Mouse (Mus musculus) hindbrain, postnatal 0 days (tissue): ENCODE results near the gene Myom1. TPM values are rescaled to one million over a fixed set of nuclear protein-coding genes. Genes with fewer than 3 reads are reported as not detected.

Experiments
- ATAC-seq: fragments of 200-750 bp; cut with Nextera tagmentation; 2 replicates; pipeline ENCODE4 v1.8.0; 2017; ENCODE audit warnings: mild to moderate bottlenecking, moderate TSS enrichment, moderate library complexity
- DNase-seq: peaks from one replicate; pipeline ENCODE4 v3.0.0-alpha.2; 2015; ENCODE audit warnings: low spot score
- H3K27ac ChIP-seq: fragments of 300-500 bp; sonication (generic); 2 replicates; pipeline ENCODE4 v1.5.1; 2014; ENCODE audit warnings: mild to moderate bottlenecking
- H3K27me3 ChIP-seq: fragments of 300-500 bp; sonication (generic); 2 replicates; pipeline ENCODE4 v1.6.1; 2014; ENCODE audit warnings: low read length, mixed read lengths; ENCODE audit not compliant: insufficient read depth
- H3K36me3 ChIP-seq: fragments of 300-500 bp; sonication (generic); 2 replicates; pipeline ENCODE4 v1.6.1; 2014; ENCODE audit warnings: low read length, mixed read lengths; ENCODE audit not compliant: insufficient read depth
- H3K4me1 ChIP-seq: fragments of 300-500 bp; sonication (generic); 2 replicates; pipeline ENCODE4 v1.6.1; 2014; ENCODE audit warnings: antibody characterized with exemption, low read length, mixed read lengths; ENCODE audit not compliant: insufficient read depth
- H3K4me2 ChIP-seq: fragments of 300-500 bp; sonication (generic); 2 replicates; pipeline ENCODE4 v1.6.1; 2014; ENCODE audit warnings: low read depth, mild to moderate bottlenecking, low read length, moderate library complexity, mixed read lengths
- H3K4me3 ChIP-seq: fragments of 300-500 bp; sonication (generic); 2 replicates; pipeline ENCODE4 v1.5.1; 2014; ENCODE audit warnings: low read length
- H3K9ac ChIP-seq: fragments of 300-500 bp; sonication (generic); replicated peaks from 2 replicates; pipeline ENCODE4 v1.6.1; 2014; ENCODE audit warnings: mild to moderate bottlenecking, low read length, moderate library complexity, mixed read lengths
- H3K9me3 ChIP-seq: fragments of 300-500 bp; sonication (generic); 2 replicates; pipeline ENCODE4 v1.6.1; 2016; ENCODE audit warnings: low read length, mixed read lengths
- CTCF ChIP-seq: IDR thresholded peaks from 2 replicates; pipeline ENCODE4 v1.5.1; 2016; ENCODE audit warnings: antibody characterized with exemption, control low read depth, low read depth
- WGBS: fragments of 180-500 bp; shearing (Covaris S2); extraction: QIAGEN DNeasy Blood & Tissue Kit; methylation state at CpG from one replicate; pipeline ENCODE4 v1.1.7; 2014; 5-methylcytosine and 5-hydroxymethylcytosine counted together
- polyA plus RNA-seq: library from polyadenylated mRNA; unstranded; fragments of >200 nt; fragmentation: Nextera tagmentation; extraction: Ambion mirVana; gene quantifications from 2 replicates; pipeline ENCODE4 v1.2.1, GENCODE M21; 2015
- total RNA-seq: library from RNA; depleted of rRNA; stranded (reverse); fragments of >200 nt; gene quantifications from 2 replicates; pipeline ENCODE4 v1.2.3, GENCODE M21; 2014

The Myom1 gene
- total and polyA plus RNA-seq, 2 experiments from 2014 or later, result 0.90 to 1.7 TPM

GRCm38 (mm10) chr17:71105297-71105696 is 102.9 kb downstream of the Myom1 start:
- no peak overlapping the region for H3K27ac ChIP-seq
- no peak overlapping the region for H3K4me3 ChIP-seq
- ATAC-seq (no peak), DNase-seq (no peak)
- no peaks in the 10 kb centered on the region for H3K9me3 ChIP-seq
- no peak overlapping the region for H3K9ac ChIP-seq
- H3K4me1 ChIP-seq, result 0 out of 2 replicates have a peak, but pooled peaks cover 4% of the 10 kb centered on the region
- no peaks in the 10 kb centered on the region for H3K36me3 ChIP-seq
- no peak overlapping the region for H3K4me2 ChIP-seq
- H3K27me3 ChIP-seq, result no peaks in the 10 kb centered on the region
- WGBS, result 95% methylated on average over 7 of the region's 7 CpGs
- TF ChIP-seq CTCF, result no peak

GRCm38 (mm10) chr17:71106250-71106649 is 103.8 kb downstream of the Myom1 start:
- no peaks in the 10 kb centered on the region for H3K36me3 ChIP-seq

GRCm38 (mm10) chr17:71110753-71111265 is 108.4 kb downstream of the Myom1 start:
- DNase-seq (no peak), ATAC-seq (no peak)
- Histone ChIP-seq H3K36me3 (no peaks in the 10 kb centered on the region), H3K4me2 (no peak overlapping the region), H3K9ac (no peak overlapping the region), H3K4me3 (no peak overlapping the region), H3K27me3 (no peaks in the 10 kb centered on the region), H3K27ac (no peak overlapping the region), H3K9me3 (no peaks in the 10 kb centered on the region), H3K4me1 (no peaks in the 10 kb centered on the region)
- no peak for TF ChIP-seq CTCF
- 85% methylated on average over 6 of the region's 6 CpGs for WGBS

More at GRCm38 (mm10) chr17:71106250-71106649, 103.8 kb downstream of the Myom1 start:
- WGBS, result 69% methylated on average over 8 of the region's 8 CpGs
- no peaks in the 10 kb centered on the region for H3K9me3 ChIP-seq
- no peak overlapping the region for H3K9ac ChIP-seq
- H3K27ac ChIP-seq, result no peak overlapping the region
- H3K27me3 ChIP-seq, result no peaks in the 10 kb centered on the region
- no peak for TF ChIP-seq CTCF
- 0 out of 2 replicates have a peak, but pooled peaks cover 4% of the 10 kb centered on the region for H3K4me1 ChIP-seq
- H3K4me2 ChIP-seq, result no peak overlapping the region
- H3K4me3 ChIP-seq, result no peak overlapping the region
- DNase-seq (no peak), ATAC-seq (no peak)

- ATAC-seq (no peak), DNase-seq (no peak)
- Histone ChIP-seq H3K4me2 (no peak overlapping the region), H3K27ac (no peak overlapping the region), H3K9me3 (no peaks in the 10 kb centered on the region), H3K9ac (no peak overlapping the region), H3K4me3 (no peak overlapping the region), H3K36me3 (no peaks in the 10 kb centered on the region), H3K27me3 (no peaks in the 10 kb centered on the region), H3K4me1 (no peaks in the 10 kb centered on the region)
- WGBS, result 84% methylated on average over 3 of the region's 3 CpGs
- TF ChIP-seq CTCF, result no peak
These were observed 110.3 kb downstream of the Myom1 start for GRCm38 (mm10) chr17:71112689-71113088.

- no peaks in the 10 kb centered on the region for H3K36me3 ChIP-seq
- no peaks in the 10 kb centered on the region for H3K9me3 ChIP-seq
- TF ChIP-seq CTCF, result no peak
- H3K4me2 ChIP-seq, result no peak overlapping the region
- ATAC-seq, result no peak
- no peaks in the 10 kb centered on the region for H3K27me3 ChIP-seq
- no peak overlapping the region for H3K9ac ChIP-seq
- no peaks in the 10 kb centered on the region for H3K4me1 ChIP-seq
- H3K4me3 ChIP-seq, result no peak overlapping the region
- no peak for DNase-seq
- no peak overlapping the region for H3K27ac ChIP-seq
- 63% methylated on average over 4 of the region's 4 CpGs for WGBS
These were observed 111.8 kb downstream of the Myom1 start for GRCm38 (mm10) chr17:71114282-71114681.

- Histone ChIP-seq H3K9me3 (no peaks in the 10 kb centered on the region), H3K4me2 (no peak overlapping the region), H3K36me3 (no peaks in the 10 kb centered on the region), H3K9ac (no peak overlapping the region), H3K27ac (no peak overlapping the region), H3K27me3 (no peaks in the 10 kb centered on the region), H3K4me1 (no peaks in the 10 kb centered on the region), H3K4me3 (no peak overlapping the region)
- TF ChIP-seq CTCF, result no peak
- no peak for DNase-seq
- no peak for ATAC-seq
- WGBS, result 86% methylated on average over 4 of the region's 4 CpGs
These were observed 115.5 kb downstream of the Myom1 start for GRCm38 (mm10) chr17:71117956-71118355.

- H3K27ac ChIP-seq, result no peak overlapping the region
- H3K9me3 ChIP-seq, result no peaks in the 10 kb centered on the region
- H3K36me3 ChIP-seq, result no peaks in the 10 kb centered on the region
- no peak overlapping the region for H3K9ac ChIP-seq
- DNase-seq, result no peak
- WGBS, result 51% methylated on average over 4 of the region's 4 CpGs
- H3K4me3 ChIP-seq, result no peak overlapping the region
- no peaks in the 10 kb centered on the region for H3K27me3 ChIP-seq
- no peak overlapping the region for H3K4me2 ChIP-seq
- no peak for TF ChIP-seq CTCF
- no peaks in the 10 kb centered on the region for H3K4me1 ChIP-seq
- ATAC-seq, result no peak
These were observed 116.2 kb downstream of the Myom1 start for GRCm38 (mm10) chr17:71118607-71119006.
